Mouse (Mus musculus) erythroblast, adult 5-6 weeks (primary cell): ENCODE measurements around the gene Agfg2. TPM values are rescaled to one million over a fixed set of nuclear protein-coding genes. Genes with fewer than 3 reads are reported as not detected.
A peak's percentile ranks its signal among the peaks of the same experiment; 100 is the strongest.

Source experiments
- ATAC-seq: replicated peaks from 2 replicates; pipeline ENCODE4 v1.8.0; 2016; ENCODE audit warnings: moderate number of reproducible peaks, mild to moderate bottlenecking, moderate TSS enrichment, inconsistent platforms; ENCODE audit not compliant: poor library complexity, low FRiP score, severe bottlenecking
- total RNA-seq, 2 experiments: library from RNA; stranded (forward) in 1 of 2; stranded (reverse) in 1 of 2; fragments of 150-400 nt in 1 of 2; fragments of 200-764, 138-1000 nt in 1 of 2; gene quantifications; 2 replicates each; pipeline versions ENCODE4 v1.2.3 to v1.2.4; 2015 to 2017; ENCODE audit warnings: low replicate concordance in 2 of 2

Agfg2 gene
- total RNA-seq, 2 experiments from 2014 or later = 9.6 to 24.5 TPM

DNA sequence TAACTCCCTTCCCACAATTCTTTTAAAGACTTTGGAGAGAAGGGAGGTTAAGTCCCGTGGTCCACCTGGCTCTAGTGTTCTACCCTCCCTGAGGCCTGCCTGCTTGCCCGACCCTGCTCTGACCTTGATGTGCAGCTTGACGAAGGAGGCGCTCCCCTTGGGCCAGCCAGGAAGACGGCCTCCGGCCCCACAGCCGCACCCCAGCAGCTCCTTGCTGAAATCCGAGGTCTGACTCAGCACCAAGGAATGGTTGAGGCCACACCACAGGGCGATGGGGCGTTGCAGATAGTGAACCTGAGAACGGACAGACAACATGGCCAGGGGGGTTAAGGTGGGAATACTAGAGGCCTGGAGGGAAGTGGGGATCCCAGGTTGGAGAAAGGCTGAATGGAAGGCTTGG, 71.0 kb downstream of the Agfg2 start, which contains the start of gene Pcolce:
Pcolce (minus strand) TSS at position 235 of the 400 bp plus-strand sequence.
- ATAC-seq = no peak

DNA sequence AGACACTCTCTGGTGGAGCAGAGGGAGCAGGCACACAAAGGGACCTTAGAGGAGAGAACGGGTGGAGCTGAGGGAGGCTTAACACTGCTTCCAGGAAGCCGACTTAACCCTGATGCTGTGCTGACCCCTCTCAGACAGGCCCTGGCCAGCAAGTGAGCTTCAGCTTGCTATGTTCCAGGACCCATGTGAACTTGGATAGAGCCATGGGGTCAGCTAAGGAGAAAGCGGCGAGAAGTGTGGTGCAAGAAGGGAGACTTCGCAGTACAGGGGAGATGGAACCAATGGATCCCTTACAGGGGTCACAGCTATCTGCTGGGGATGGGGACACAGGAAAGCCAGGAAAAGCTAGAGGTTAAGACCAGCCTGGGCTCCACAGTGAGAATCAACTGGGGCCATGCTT, 71.5 kb downstream of the Agfg2 start:
- ATAC-seq = no peak

DNA sequence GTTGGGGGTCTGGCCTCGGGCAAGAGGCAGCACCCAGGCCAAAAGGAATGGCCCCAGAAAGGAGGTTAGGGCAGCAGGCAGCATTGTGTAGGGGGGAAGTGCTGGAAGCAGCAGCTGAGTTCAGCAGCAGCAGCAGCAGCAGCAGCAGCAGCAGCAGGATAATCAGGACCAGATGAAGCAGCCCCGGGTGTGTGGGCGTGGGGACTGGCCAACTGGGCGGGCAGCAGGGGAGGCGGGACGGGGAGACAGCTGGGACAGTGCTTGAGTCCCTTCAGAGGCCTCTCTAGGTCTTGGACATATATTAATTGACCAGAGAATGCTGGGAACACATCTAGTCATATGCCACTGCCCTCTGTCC, 73.3 kb downstream of the Agfg2 start:
- no peak for ATAC-seq

DNA sequence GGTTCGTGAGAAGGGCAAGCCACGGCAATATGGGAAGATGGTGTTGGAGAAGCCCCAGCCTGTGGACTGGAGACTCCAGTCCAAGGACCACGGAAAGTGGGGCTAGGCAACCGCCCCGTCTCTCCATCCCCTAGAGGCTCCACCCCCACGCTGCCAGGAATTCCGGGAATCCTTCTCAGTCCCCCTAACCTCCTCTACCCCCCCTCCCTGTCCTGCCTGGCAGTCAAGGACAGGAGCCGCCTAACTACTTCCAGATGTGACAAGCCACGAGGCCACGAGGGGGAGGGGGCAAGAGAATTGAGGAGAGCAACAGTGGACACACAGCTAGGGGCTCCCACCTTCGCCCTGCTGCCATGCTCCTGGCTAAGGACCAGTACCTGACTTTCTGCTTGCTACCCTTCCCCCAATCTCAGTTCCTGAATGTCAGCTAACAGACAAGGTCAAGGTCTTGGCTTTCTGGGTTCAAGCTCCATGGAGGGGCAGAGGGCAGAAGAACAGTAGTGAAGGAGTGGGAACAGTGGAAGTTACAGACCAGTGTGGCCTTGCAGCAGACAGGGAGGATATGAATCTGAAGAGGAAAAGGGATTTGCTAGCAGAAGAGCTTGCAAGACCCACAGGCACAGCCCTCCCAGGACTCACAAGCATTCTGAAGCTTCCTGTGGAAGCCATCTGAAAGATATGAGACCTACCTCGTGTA, 73.8 kb downstream of the Agfg2 start:
- no peak for ATAC-seq

DNA sequence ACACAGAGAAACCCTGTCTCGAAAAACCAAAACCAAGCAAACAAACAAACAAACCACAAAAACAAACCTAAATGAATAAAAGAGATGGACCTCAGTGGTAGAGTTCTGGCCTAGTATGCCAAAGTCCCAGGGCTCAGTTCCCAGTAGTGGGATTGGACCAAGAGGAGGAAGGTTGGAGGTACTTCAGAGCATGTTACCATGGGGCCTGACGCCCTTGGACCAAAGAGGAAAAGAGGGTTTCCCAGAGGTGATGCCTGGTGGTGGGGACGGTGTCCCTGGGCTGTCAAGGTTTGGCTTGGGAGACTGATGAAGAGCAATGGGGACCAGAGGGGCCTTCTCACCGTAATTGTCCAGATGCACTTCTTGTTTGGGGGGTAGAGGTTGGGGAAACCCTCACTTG, 74.5 kb downstream of the Agfg2 start:
- no peak for ATAC-seq

- no peak for ATAC-seq
These were observed 75.2 kb downstream of the Agfg2 start for GRCm38 (mm10) chr5:137609292-137609691.

DNA sequence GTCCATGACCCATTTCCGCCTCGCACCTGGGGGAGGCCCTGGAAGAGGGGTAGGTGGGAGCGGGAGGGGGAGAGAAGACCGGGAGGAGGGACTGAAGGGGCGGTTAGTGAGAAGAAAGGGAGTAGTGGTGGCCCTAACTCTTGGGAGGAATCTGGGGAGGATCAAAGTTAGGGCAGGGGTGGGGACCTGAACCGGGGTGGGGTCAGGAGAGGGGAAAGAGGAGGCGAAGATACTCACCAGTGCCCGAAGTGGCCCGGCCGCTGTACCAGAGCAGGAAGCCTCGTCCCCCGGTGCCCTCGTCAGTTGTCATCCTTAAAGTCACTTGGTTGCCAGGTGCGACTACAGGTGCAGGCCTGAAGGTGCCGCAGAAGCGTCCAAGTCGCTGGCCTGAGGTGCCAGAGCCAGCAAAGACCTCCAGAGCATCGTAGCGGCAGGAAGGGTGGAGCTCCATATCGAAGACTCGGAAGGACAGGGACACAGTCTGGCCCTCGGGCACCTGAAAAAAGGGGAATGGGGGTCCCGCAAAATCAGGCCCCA, 75.8 kb downstream of the Agfg2 start:
- ATAC-seq = no peak

DNA sequence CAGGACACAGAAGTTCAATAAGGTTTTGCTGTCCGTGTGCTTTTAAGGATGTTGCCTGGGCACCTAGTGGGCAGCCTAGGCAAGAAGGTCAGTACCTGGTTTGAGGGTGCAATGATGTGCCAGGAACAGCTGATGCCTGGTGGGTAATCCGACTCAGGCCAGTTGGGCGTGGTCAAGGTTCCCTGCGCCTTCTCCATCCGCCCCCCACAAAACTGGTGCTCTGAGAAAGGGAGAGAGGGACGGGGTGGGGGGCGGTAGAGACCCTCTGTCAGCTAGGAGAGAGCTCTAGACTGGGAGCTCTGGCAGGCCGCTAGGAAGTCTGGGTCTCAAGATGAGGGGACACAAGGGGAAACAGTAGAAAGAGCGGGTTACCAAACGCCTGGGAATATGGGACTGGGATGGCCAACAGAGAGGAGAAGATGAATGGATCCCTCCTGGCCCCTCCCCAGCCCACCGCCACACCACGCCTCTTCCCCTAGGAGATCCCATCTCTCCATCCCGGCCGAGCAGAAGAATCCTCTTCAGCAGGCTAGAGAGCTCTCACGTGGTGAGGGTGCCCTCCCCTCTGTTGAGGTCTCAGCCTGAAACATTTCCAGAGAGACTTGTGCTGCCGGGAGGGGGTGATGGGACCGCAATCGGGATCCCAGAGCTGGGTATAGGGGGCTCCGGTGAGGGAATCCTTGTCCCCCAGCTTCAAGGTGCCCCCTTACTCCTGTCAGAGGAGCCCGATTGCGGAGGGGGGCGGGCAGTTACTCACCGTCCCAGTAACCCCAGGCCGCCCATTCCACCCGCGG, 76.5 kb downstream of the Agfg2 start:
- ATAC-seq = no peak

DNA sequence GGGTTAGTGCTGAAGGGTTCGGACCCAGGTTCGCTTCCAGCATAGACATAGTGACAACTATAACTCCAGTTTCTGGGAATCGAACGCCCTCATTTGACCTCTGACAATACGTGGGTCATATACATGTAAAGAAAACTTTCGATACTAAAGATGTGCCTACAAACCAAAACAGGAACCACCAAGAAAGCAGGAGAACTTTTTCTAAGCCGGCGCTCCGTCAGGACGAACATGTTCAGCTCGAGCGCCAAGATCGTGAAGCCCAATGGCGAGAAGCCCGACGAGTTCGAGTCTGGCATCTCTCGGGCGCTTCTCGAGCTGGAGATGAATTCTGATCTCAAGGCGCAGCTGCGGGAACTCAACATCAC, 83.2 kb downstream of the Agfg2 start:
- no peak for ATAC-seq

GRCm38 (mm10) chr5:137600619-137601364, 83.7 kb downstream of the Agfg2 start, which contains the start of gene Mospd3:
Gene Mospd3, minus strand, starts transcription at chr5:137601058.
- peak; percentile 90 for ATAC-seq

Other genes with a start within 250 kb of the Agfg2 start
- not detected in 2 replicates for gene Zan, start 207.7 kb downstream of the Agfg2 start, total RNA-seq (2015; ENCODE audit: low replicate concordance)
- gene Zan, start 207.7 kb downstream of the Agfg2 start, total RNA-seq (2017; ENCODE audit: low replicate concordance) = not detected in 2 replicates
- 9.0 TPM in 1 of 2 replicates, not detected in the other for gene Pop7, start 182.2 kb downstream of the Agfg2 start, total RNA-seq (2015; ENCODE audit: low replicate concordance)
- gene Pop7, start 182.2 kb downstream of the Agfg2 start, total RNA-seq (2017; ENCODE audit: low replicate concordance) = 4.4 and 7.2 TPM in 2 replicates
- gene Gigyf1, start 166.2 kb downstream of the Agfg2 start, total RNA-seq (2015; ENCODE audit: low replicate concordance) = 5.6 and 6.1 TPM in 2 replicates
- 5.3 and 8.4 TPM in 2 replicates for gene Gigyf1, start 166.2 kb downstream of the Agfg2 start, total RNA-seq (2017; ENCODE audit: low replicate concordance)
- gene Epo, start 151.5 kb downstream of the Agfg2 start, total RNA-seq (2015; ENCODE audit: low replicate concordance) = not detected in 2 replicates
- gene Epo, start 151.5 kb downstream of the Agfg2 start, total RNA-seq (2017; ENCODE audit: low replicate concordance) = not detected in 2 replicates
- gene Gnb2, start 151.2 kb downstream of the Agfg2 start, total RNA-seq (2015; ENCODE audit: low replicate concordance) = 77.0 and 113 TPM in 2 replicates
- 94.2 and 96.3 TPM in 2 replicates for gene Gnb2, start 151.2 kb downstream of the Agfg2 start, total RNA-seq (2017; ENCODE audit: low replicate concordance)
- not detected in 2 replicates for gene Actl6b, start 131.2 kb downstream of the Agfg2 start, total RNA-seq (2015; ENCODE audit: low replicate concordance)
- gene Actl6b, start 131.2 kb downstream of the Agfg2 start, total RNA-seq (2017; ENCODE audit: low replicate concordance) = not detected in 2 replicates
- 11.9 and 16.5 TPM in 2 replicates for gene Tfr2, start 114.9 kb downstream of the Agfg2 start, total RNA-seq (2015; ENCODE audit: low replicate concordance)
- gene Tfr2, start 114.9 kb downstream of the Agfg2 start, total RNA-seq (2017; ENCODE audit: low replicate concordance) = 11.8 and 13.7 TPM in 2 replicates
- gene Mospd3, start 83.7 kb downstream of the Agfg2 start, total RNA-seq (2015; ENCODE audit: low replicate concordance) = 18.6 and 37.2 TPM in 2 replicates
- 0.43 TPM in 1 of 2 replicates, not detected in the other for gene Mospd3, start 83.7 kb downstream of the Agfg2 start, total RNA-seq (2017; ENCODE audit: low replicate concordance)
- gene Pcolce, start 70.9 kb downstream of the Agfg2 start, total RNA-seq (2015; ENCODE audit: low replicate concordance) = not detected in 2 replicates
- gene Pcolce, start 70.9 kb downstream of the Agfg2 start, total RNA-seq (2017; ENCODE audit: low replicate concordance) = not detected in 2 replicates
- not detected in 2 replicates for gene Fbxo24, start 55.7 kb downstream of the Agfg2 start, total RNA-seq (2015; ENCODE audit: low replicate concordance)
- not detected in 2 replicates for gene Fbxo24, start 55.7 kb downstream of the Agfg2 start, total RNA-seq (2017; ENCODE audit: low replicate concordance)
- 9.0 and 27.2 TPM in 2 replicates for gene Lrch4, start 55.6 kb downstream of the Agfg2 start, total RNA-seq (2015; ENCODE audit: low replicate concordance)
- 10.6 and 13.9 TPM in 2 replicates for gene Lrch4, start 55.6 kb downstream of the Agfg2 start, total RNA-seq (2017; ENCODE audit: low replicate concordance)
- 1.9 and 6.3 TPM in 2 replicates for gene Gm20605, start 55.6 kb downstream of the Agfg2 start, total RNA-seq (2015; ENCODE audit: low replicate concordance)
- 0.94 and 4.7 TPM in 2 replicates for gene Gm20605, start 55.6 kb downstream of the Agfg2 start, total RNA-seq (2017; ENCODE audit: low replicate concordance)
- 11.0 and 17.1 TPM in 2 replicates for gene Sap25, start 43.4 kb downstream of the Agfg2 start, total RNA-seq (2015; ENCODE audit: low replicate concordance)
- 3.1 and 4.8 TPM in 2 replicates for gene Sap25, start 43.4 kb downstream of the Agfg2 start, total RNA-seq (2017; ENCODE audit: low replicate concordance)
- not detected in 2 replicates for gene Irs3, start 39.0 kb downstream of the Agfg2 start, total RNA-seq (2015; ENCODE audit: low replicate concordance)
- not detected in 2 replicates for gene Irs3, start 39.0 kb downstream of the Agfg2 start, total RNA-seq (2017; ENCODE audit: low replicate concordance)
- 0.38 TPM in 1 of 2 replicates, not detected in the other for gene Nyap1, start 56.9 kb upstream of the Agfg2 start, total RNA-seq (2015; ENCODE audit: low replicate concordance)
- 0.84 and 1.4 TPM in 2 replicates for gene Nyap1, start 56.9 kb upstream of the Agfg2 start, total RNA-seq (2017; ENCODE audit: low replicate concordance)
- gene Tsc22d4, start 61.0 kb upstream of the Agfg2 start, total RNA-seq (2015; ENCODE audit: low replicate concordance) = 24.5 and 44.6 TPM in 2 replicates
- 69.5 and 76.3 TPM in 2 replicates for gene Tsc22d4, start 61.0 kb upstream of the Agfg2 start, total RNA-seq (2017; ENCODE audit: low replicate concordance)
- 6.5 and 24.2 TPM in 2 replicates for gene Ppp1r35, start 94.1 kb upstream of the Agfg2 start, total RNA-seq (2015; ENCODE audit: low replicate concordance)
- 6.4 and 12.0 TPM in 2 replicates for gene Ppp1r35, start 94.1 kb upstream of the Agfg2 start, total RNA-seq (2017; ENCODE audit: low replicate concordance)
- 7.7 and 11.7 TPM in 2 replicates for gene Mepce, start 102.9 kb upstream of the Agfg2 start, total RNA-seq (2015; ENCODE audit: low replicate concordance)
- gene Mepce, start 102.9 kb upstream of the Agfg2 start, total RNA-seq (2017; ENCODE audit: low replicate concordance) = 4.8 and 14.4 TPM in 2 replicates
- gene Zcwpw1, start 103.1 kb upstream of the Agfg2 start, total RNA-seq (2015; ENCODE audit: low replicate concordance) = 1.7 and 9.2 TPM in 2 replicates
- 5.5 and 6.1 TPM in 2 replicates for gene Zcwpw1, start 103.1 kb upstream of the Agfg2 start, total RNA-seq (2017; ENCODE audit: low replicate concordance)
- 18.0 and 45.2 TPM in 2 replicates for gene Pilra, start 151.6 kb upstream of the Agfg2 start, total RNA-seq (2015; ENCODE audit: low replicate concordance)
- 13.0 and 21.6 TPM in 2 replicates for gene Pilra, start 151.6 kb upstream of the Agfg2 start, total RNA-seq (2017; ENCODE audit: low replicate concordance)
- gene Pilrb1, start 173.4 kb upstream of the Agfg2 start, total RNA-seq (2015; ENCODE audit: low replicate concordance) = 33.9 and 54.4 TPM in 2 replicates
- 17.3 and 18.4 TPM in 2 replicates for gene Pilrb1, start 173.4 kb upstream of the Agfg2 start, total RNA-seq (2017; ENCODE audit: low replicate concordance)
- gene Pilrb2, start 187.1 kb upstream of the Agfg2 start, total RNA-seq (2015; ENCODE audit: low replicate concordance) = 45.1 and 49.0 TPM in 2 replicates
- 12.4 and 30.1 TPM in 2 replicates for gene Pilrb2, start 187.1 kb upstream of the Agfg2 start, total RNA-seq (2017; ENCODE audit: low replicate concordance)
- gene Cyp3a13, start 236.9 kb upstream of the Agfg2 start, total RNA-seq (2015; ENCODE audit: low replicate concordance) = not detected in 2 replicates
- gene Cyp3a13, start 236.9 kb upstream of the Agfg2 start, total RNA-seq (2017; ENCODE audit: low replicate concordance) = 0.09 TPM in 1 of 2 replicates, not detected in the other